Mouse (Mus musculus) CH12.LX (cell line): Measurements from ENCODE around the gene Lrrc42.

Source experiments
- CTCF ChIP-seq, 2 experiments: IDR thresholded peaks in 1 of 2; conservative IDR thresholded peaks in 1 of 2; 2 replicates each; pipeline ENCODE4 v1.5.1; 2011 to 2012; ENCODE audit warnings: low read depth in 2 of 2, low read length in 2 of 2, improper control_type of control experiment in 1 of 2, inconsistent platforms in 1 of 2, mild to moderate bottlenecking in 1 of 2, moderate library complexity in 1 of 2
- E2F4 ChIP-seq: IDR thresholded peaks from 2 replicates; pipeline ENCODE4 v1.6.1; 2011; ENCODE audit warnings: low read depth, low read length, improper control_type of control experiment; ENCODE audit not compliant: insufficient replicate concordance
- EP300 ChIP-seq: IDR thresholded peaks from 2 replicates; pipeline ENCODE4 v1.6.1; 2011; ENCODE audit warnings: low read length, improper control_type of control experiment
- GABPA ChIP-seq: IDR thresholded peaks from 2 replicates; pipeline ENCODE4 v1.6.1; 2012; ENCODE audit warnings: low read depth, low read length, improper control_type of control experiment, inconsistent platforms; ENCODE audit not compliant: insufficient replicate concordance
- MAX ChIP-seq: IDR thresholded peaks from 2 replicates; pipeline ENCODE4 v1.6.1; 2011; ENCODE audit warnings: low read length, improper control_type of control experiment
- MEF2A ChIP-seq: IDR thresholded peaks from 2 replicates; pipeline ENCODE4 v1.6.1; 2014; ENCODE audit warnings: low read depth, mild to moderate bottlenecking, inconsistent platforms, low read length, improper control_type of control experiment, borderline replicate concordance
- MXI1 ChIP-seq: IDR thresholded peaks from 2 replicates; pipeline ENCODE4 v1.6.1; 2011; ENCODE audit warnings: mild to moderate bottlenecking, low read depth, low read length, improper control_type of control experiment
- NRF1 ChIP-seq: IDR thresholded peaks from 2 replicates; pipeline ENCODE4 v1.6.1; 2014; ENCODE audit warnings: low read depth, mild to moderate bottlenecking, inconsistent platforms, low read length, improper control_type of control experiment, moderate library complexity
- POLR2AphosphoS2 ChIP-seq: IDR thresholded peaks from 2 replicates; pipeline ENCODE4 v1.6.1; 2011; ENCODE audit warnings: low read depth, low read length, improper control_type of control experiment
- SIN3A ChIP-seq: IDR thresholded peaks from 2 replicates; pipeline ENCODE4 v1.6.1; 2012; ENCODE audit warnings: low read length, improper control_type of control experiment, inconsistent platforms
- TCF12 ChIP-seq: IDR thresholded peaks from 2 replicates; pipeline ENCODE4 v1.6.1; 2014; ENCODE audit warnings: low read depth, mild to moderate bottlenecking, inconsistent platforms, low read length, improper control_type of control experiment
- UBTF ChIP-seq: IDR thresholded peaks from 2 replicates; pipeline ENCODE4 v1.6.1; 2012; ENCODE audit warnings: low read depth, mild to moderate bottlenecking, inconsistent platforms, low read length, improper control_type of control experiment, moderate library complexity
- USF1 ChIP-seq: IDR thresholded peaks from 2 replicates; pipeline ENCODE4 v1.6.1; 2014; ENCODE audit warnings: low read depth, mild to moderate bottlenecking, inconsistent platforms, low read length, improper control_type of control experiment
- ZNF384 ChIP-seq: IDR thresholded peaks from 2 replicates; pipeline ENCODE4 v1.6.1; 2012; ENCODE audit warnings: low read depth, low read length, improper control_type of control experiment, inconsistent platforms

- TF ChIP-seq SIN3A (no peak), POLR2AphosphoS2 (no peak), GABPA (no peak), NRF1 (no peak), EP300 (no peak), MAX (no peak), E2F4 (no peak), USF1 (no peak), MEF2A (no peak), ZNF384 (no peak), UBTF (no peak), MXI1 (no peak), CTCF (conservative IDR thresholded peaks at IDR 0.05 in 1 of 2, IDR thresholded peaks at IDR 0.05 in 1 of 2; ENCODE audit: low read depth in 2 of 2, low read length in 2 of 2) (peak in 1 of 2 experiments; percentile 29; a peak in 1 of 4 replicates), TCF12 (no peak)
These were observed 39.9 kb downstream of the Lrrc42 start for GRCm38 (mm10) chr4:107213279-107214011.
